Mouse (Mus musculus) embryo, embryonic 9.5 days (tissue): ENCODE results near the gene Intu.

Source experiments
- DNase-seq: peaks from one replicate; pipeline ENCODE4 v3.0.0-alpha.2; 2017; ENCODE audit errors: extremely low spot score

The Intu gene

DNA sequence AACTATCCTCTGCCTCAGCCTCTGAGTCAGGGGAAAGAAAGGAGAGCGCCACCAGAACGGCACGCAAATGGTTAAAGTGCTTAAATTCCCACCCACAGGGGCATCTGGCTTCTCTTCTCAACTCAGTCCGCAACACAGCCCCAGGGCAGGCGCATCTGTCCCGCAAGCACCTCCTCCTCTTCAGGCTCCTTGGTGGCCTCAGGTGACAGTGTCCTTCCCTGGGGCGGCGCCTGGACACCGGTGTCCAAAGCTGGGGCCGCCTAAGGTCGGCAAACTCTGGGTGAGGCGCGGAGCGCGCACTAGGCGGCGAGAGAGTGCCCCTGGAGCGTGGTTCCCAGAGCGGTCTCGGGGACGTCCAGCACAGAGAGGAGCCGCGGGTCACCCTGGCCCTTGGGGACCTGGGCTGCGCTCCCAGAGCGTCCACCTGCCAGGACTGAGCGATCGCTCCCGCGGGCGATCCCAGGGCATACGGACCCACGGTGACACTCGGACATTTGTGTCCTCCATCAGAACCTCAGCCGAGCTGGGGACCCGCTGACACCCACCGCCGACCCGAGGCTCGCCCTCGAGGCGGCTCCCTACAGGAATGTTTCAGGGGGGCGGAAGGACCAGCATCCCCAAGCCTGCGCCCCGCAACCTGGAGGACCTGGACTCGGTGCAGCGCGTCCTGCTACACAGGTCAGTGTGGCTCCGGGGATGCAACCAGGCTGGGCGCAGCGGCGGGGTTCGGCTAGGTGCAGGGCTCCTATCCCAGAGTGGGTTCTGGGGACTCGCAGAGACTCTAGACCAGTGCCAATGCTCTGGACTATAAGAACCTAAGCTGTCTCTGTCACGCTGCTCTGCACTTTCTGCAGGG lies at the start of gene Intu:
Intu (plus strand) TSS at position 1 of the 856 bp plus-strand sequence.
- DNase-seq, result peak; percentile 75

DNA sequence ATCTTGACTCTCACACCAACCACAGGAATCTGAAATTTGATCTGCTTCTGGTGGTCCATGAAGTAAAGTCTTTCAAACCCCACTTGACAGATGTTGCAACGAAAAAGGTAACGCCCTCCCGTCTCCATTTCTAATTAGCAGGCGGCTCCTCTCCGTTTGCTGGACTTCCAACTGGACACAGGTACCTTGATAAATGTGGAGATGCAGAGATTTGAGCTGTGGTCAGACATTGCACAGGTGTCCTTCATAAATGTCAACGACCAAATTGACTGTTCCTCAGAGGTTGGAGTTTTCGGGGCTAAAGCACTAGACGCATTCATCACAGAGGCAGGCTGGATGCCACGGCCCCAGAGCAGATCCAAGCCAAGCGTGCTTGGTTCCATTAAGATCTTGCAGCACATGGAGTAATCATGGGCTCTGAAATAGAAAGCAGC lies 47.8 kb upstream of the Intu start:
- peak; percentile 25 for DNase-seq

DNA sequence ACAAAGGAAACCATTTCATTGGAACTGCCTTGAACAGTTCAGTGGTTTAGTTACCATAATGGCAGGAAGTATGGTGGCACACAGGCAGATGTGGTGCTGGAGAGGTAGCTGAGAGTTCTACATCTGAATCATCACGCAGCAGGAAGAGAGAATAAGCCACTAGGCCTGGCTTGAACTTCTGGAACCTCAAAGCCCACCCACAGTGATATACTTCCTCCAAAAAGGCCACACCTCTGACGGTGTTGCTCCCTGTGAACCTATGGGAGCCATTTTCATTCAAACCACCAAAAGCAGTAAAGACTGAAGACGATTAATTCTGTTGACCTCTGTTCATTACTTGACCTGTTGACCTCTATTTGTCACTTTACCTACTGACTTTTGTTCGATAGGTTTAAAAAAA lies 43.7 kb upstream of the Intu start:
- no peak for DNase-seq

DNA sequence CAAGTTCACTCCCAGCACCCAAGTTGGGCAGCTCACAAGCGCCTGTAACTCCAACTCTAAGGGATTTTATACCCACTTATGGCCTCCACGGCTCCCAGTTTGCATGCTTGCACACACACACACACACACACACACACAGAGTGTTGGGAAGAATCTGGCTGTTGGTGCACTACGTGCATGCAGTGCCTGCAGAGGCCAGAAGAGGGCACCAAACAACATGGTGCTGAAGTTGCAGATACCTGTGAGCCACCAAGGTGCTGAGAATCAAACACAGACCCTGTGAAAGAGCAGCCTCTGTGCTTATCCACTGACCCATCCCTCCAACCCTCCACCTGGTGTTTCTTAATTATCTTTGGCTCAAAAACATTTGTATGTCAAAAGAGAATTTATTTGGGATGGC lies 39.3 kb upstream of the Intu start:
- no peak for DNase-seq

DNA sequence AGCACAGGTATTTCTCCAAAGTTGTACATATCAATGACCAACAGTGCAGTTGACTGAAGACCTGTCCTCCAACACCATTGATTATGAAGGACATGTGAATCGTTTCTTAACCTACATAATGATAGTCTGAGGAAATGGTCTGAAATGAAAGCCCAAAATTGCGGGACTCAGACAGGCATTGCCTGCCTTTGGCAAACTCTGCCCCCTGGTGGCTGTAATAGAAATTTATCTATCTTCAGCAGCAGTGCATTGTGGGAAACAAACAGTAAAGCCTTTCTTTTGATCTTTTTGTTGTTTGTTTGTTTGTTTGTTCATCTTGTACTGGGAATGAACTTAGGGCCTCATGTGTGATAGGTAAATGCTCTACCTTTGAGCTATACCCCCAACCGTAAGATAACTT lies 32.2 kb upstream of the Intu start:
- no peak for DNase-seq

DNA sequence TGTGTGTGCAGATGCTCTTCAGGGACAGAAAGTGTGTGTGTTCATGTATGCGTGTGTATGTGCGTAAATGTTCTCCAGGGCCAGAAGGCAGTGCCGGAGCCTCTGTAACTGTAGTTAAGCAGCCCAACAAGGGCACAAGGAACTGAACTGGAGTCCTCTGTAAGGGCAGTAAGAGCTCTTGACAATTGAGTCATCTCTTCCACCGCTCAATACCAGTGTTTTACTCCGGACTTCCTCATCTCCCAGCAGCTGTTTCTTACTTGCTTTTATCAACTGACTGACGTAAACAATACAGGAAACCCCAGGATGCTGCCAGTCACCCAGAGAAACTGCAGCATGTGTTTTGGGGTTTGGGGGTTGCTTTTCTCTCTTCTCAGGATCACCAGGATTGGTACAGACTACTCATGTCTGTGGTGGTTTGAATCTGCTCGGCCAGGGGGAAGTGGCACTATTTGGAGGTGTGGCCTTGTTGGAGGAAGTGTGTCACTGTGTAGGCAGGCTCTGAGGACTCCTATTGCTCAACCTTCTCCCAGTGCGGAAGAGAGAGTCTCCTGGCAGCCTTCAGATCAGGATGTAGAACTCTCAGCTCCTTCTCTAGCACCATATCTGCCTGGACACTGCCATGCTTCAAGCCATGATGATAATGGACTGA lies 30.8 kb upstream of the Intu start:
- DNase-seq, result no peak

DNA sequence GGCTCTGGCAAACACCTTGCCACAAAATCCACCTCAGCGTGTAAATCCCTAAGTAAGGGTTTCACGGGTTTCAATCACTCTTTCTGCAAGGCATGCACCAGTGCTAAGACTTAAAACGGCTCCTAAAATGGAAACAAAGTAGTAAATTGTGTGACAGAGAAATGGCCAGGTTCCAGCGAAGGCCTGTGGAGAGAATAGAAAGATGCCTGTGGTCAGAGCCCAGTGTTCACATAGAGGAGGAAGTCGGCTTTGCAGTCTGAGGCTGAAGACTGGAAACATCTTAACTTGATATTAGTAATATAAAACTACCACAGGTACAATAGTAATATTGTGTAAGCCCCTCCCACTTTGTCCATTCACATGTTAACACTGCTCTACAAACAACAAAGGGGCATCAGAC lies 26.7 kb upstream of the Intu start:
- DNase-seq, result no peak

DNA sequence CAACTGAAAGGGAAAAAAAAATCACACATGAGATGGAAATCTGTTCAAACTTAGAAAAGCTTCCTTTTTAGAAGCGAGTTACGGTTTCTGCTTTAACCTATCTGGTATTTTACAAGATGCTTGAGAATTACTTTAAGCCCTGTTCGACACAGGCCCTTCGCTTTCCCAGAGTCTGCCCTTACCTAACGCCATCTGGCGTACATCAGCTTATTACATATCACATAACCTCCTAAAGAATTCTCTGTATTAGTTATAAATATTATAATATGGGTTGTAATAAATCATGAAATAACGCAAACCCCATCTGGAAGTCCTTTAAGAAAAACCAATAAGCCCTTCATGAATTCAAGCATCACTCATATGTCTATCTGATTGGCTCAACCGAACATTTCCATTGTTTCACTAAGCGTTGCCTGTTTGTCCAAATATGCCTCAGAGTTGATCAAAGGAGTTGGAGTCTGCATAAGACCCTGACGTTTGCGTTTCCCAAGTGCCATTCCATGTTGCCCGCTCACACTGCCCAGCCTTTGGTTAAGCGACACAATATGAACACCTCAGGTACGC lies 25.6 kb upstream of the Intu start:
- no peak for DNase-seq

DNA sequence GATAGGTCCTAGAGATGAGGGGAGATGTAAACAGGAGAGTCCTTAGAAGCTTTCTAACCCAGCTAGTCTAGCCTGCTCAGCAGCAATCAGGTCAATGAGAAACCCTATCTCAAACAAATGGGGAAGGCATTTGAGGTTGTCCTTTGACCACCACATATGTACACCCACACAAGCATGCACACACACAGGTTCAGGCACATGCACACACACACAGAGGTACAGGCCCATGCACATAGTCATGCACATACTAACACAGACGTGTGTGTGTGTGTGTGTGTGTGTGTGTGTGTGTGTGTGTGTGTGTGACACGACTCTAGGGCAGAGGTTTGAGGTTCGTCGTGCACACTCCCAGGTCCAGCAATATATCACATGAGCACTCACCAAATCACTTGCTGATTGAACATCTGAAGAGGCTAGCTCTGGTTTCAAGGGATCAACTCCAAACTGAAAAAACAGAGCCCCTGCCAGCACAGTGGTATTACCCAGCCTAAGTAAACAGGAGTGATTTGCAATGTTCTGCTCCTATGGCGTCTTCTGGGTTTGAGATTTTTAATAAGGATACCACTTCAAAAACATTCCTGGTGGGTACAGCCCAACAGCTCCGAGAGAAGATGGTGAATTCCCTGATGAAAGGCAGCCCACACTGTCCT lies 22.0 kb upstream of the Intu start:
- no peak for DNase-seq

DNA sequence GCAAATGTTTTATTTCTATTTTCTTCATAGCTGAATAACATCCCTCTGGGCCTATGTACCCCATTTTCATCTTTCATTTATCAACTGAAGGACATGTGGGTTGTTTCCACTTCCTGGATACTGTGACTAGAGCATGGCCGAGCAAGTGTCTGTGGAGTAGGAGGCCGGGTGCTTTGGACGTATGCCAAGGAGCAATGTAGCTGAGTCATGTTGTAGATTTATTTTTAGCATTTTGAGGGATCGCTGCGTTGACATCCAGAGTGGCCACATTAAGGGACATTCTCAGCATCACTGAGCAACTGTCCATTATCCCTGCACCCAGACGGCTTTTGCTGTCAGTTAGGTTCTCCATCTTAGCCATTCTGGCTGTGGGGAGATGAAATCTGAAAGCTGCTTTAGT lies 20.5 kb upstream of the Intu start:
- no peak for DNase-seq

DNA sequence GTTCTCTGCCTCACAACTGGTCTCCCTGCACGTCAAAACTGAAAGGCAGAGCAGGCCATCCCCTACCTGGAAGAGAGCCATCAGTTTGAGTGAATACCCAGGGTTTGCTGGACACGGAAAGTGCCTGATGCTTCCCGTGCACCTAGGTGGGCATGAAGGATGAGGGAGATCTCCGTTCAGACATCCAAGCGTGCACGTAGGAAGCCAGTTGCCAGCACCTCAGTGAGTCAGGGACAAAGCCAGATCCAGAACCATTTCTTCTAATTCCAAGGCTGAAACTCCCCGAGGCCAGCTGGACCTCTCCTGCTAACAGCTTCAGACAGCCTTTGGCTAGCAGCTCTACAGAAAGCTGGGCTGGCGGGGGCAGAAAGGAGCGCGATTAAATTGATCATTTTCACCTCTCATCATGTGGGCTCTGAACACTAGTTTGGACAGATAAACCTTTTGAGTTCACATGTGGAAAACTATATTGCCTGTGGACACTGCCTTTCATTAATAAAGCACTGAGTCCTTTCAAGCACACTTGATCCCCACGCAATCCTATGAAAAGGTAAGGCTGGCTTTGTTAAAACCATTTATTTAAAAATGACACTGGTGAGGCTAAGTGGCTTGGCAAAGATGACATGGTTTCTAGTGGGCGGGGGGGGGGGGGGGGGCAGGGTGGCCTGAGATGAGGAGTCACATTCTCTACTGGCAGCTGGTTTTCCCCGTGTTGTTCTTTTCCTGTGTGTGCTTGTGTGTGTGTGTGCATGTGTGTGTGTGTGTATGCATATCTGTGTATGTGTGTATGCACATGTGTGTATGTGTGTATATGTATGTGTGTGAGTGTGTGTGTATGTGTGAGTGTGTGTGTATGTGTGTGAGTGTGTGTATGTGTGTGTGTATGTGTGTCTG lies 17.9 kb upstream of the Intu start:
- no peak for DNase-seq

DNA sequence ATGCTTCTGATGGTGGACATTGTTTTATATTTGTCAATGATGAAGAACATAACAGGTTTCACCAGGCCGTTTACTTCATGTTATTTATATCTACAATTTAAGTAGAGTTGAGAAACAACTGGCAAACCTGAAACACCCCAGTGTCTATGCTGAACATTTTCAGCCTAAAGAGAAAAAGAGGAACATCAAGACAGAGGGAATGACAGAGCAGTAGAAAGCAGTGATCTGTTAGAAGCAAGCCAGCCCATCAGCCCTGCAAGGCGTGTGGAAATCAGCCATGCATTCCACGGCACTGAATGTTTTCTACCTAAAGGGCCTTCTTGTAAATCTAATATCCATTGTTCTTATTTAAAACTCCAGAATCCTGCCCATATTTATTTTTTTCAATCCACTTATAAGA lies 12.8 kb upstream of the Intu start:
- DNase-seq, result no peak

DNA sequence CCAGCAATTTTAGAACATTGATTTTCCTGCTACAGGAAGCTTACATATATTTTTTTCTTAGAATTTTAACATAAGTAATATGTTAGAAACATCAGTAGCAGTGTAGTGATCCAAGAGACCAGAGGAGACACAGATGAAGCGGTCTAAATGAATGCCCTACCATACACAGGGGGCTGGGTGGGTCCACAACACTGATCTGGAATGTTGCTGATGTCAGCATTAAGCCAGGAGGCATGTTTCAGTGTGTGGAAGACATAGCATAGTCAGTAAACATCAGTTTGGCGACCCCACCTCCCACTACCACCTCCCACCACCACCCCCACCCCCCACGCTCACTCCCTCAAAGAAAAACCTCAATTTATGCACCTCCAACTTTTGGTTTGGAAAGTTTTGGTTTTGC lies 11.5 kb upstream of the Intu start:
- no peak for DNase-seq

DNA sequence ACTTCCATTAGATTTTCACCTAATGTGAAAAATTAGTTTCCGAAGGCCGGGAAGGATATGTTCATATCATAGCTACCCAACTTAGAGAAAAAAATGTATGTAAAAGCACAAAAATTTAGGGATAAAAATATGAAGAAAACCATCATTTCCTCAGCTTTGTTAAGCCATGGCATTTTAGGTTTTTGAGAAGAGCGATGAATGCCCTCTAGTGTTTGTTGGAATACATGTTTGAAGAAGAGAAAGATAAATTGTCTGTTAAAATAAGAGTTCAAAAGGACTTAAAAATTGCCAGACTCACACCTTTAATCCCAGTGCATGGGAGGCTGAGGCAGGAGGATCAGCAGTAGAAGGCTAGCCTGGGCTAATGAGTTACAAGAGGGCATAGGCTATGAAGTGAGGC lies 10.5 kb upstream of the Intu start:
- DNase-seq, result no peak

DNA sequence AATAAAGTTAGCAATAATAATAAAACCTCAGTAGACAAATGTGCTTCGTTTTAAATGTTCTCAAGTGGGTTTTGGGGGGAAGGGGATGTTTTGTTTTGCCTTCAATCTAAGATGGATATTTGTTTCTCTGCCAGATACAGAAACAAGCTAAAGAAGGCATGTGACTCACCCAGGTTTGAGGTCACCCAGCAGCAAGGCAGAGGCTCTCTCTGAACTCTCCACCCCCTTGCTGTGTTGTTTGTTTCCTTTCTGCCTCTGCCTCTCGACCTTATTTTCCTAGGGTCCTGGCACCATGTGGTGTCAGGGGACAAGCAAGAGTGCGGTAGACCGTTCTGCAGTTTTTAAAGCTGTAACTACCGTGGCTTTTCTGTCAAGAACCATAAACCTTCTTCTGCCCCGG lies 8.6 kb upstream of the Intu start:
- DNase-seq, result no peak

DNA sequence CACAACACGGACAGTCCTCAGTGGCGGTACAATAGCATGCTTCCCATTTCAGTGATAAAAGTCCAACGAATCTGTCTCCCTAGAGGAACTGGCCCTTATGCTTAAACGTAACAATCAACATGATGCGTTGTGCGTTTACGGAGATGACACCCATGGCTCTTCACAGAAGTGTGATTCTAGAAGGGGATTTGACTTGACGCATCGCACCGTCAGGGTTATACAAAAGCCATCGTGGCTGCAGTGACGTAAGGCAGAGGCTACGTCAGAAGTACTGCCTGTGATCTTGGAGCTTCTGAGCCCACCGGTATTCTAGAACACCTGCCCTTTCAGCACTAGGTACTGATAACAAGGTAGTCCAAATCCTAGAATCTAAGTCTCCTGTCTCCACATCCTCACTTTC lies 8.2 kb upstream of the Intu start:
- DNase-seq, result no peak

DNA sequence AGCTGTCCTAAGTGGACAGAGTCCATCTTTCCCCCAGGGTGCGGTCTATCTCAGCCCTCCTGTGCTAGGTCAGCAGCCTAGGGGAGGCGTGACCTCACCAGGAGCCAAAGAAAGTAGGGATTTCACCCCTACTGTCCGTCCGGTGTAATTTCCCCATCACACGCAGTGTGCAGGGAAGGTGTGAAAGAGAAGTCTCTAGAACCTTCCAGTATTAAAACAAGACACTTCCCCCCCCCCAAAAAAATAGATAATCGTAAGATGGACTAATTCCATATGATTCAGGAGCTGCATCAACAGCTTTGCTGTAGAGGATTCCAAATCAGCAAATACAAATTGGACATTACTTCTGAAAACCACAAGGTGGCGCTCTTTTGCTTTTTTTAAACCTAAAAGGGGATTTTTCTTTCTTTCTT lies 7.7 kb upstream of the Intu start:
- DNase-seq, result peak; percentile 35

DNA sequence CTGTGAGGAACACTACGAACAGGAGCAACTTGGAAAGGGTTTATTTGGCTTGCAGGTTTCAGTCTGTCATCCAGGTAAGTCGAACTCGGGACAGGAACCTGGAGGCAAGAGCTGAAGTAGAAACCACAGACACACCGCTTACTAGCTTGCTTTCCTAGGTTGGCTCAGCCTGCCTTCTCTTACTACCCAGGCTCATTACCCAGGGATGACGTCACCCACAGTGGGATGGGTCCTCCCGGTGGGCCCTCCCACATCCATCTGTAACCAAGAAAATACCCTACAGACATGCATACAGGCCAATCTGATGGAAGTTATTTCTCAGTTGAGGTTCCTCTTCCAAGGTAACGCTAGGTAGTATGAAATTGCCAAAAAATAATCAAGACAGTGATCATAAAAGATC lies 6.2 kb upstream of the Intu start:
- no peak for DNase-seq

DNA sequence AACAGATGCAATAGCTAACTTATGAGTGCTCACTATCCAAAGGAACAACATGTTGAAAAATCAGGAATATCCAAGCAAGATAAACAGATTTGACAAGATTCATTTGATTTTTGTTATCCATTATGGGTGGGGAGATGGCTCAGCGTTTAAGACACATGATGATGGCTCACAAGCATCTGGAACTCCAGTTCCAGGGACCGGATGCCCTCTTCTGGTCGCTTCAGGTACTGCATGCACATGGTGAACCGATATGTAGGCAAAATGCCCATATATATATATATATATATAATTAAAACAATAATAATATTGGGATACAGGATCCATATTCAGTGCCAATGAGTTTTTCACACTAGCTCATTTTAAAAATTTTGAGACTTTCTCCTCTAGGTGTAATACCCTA lies 5.7 kb upstream of the Intu start:
- peak; percentile 66 for DNase-seq

DNA sequence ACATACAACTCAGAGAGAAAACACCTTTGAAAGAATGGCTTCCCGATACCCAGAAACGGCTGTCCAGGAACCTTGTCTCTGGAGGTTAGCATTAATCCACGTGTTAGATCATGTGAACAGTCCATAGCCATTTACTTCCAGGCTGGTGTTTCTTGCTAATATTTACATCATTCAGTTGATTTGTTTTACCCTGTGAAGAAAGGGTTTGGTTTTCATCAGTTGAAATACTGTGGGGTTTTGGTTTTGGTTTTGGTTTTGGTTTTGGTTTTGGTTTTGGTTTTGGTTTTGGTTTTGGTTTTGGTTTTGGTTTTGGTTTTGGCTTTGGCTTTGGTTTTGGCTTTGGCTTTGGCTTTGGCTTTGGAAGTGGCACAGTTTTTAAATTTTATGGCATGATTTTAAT lies 5.0 kb upstream of the Intu start:
- no peak for DNase-seq

DNA sequence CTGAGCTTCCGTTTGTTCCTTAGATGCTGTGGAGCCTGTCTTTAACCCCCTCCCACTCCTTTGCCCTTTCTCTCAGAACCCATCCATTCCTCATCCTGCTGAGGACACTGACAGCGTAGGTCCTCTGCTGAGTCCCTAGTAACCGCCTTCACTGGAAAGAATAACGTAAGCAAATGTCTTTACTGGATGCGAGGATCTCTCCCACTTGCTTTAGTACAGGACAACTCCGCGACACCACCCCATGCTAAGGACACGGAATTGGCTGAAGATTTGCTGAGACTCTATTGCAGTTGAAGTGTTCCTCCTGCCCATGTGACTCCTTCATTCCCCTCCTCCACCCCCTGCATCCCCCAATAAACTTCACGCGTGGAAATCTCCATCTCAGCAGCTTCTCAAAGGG lies 3.9 kb upstream of the Intu start:
- no peak for DNase-seq
